Mouse (Mus musculus) C3H10T1/2 (cell line): ENCODE data around the gene Dmbt1. TPM values are rescaled to one million over a fixed set of nuclear protein-coding genes. Genes with fewer than 3 reads are reported as not detected.

ENCODE experiments used
- polyA plus RNA-seq, 2 experiments: library from polyadenylated mRNA; unstranded; fragments of >200 nt; fragmentation: generic; extraction: Trizol; gene quantifications; one replicate each; pipeline ENCODE4 v1.2.1; 2012; ENCODE audit warnings: missing spikeins in 2 of 2

Gene Dmbt1
- polyA plus RNA-seq: not detected

DNA sequence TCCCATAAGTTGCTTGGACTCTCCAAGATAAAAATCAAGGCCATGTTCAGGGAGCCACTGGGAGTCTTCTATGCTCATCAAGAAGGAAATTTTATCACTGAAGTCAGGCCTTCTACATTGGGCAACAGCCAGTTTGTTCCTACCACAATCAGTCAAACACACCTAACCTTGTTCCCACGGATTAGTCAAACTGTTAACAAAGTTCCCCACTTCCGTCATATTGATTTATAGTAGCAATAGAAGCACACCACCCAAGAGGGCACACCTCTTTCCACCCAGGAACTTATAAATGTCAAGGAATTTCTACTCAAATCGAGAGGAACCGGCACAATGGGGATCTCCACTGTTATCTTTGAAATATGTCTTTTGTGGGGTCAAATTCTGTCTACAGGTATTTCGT is at the start of gene Dmbt1:
TSS of gene Dmbt1 (plus strand) at position 299 of the 400 bp plus-strand sequence.

DNA sequence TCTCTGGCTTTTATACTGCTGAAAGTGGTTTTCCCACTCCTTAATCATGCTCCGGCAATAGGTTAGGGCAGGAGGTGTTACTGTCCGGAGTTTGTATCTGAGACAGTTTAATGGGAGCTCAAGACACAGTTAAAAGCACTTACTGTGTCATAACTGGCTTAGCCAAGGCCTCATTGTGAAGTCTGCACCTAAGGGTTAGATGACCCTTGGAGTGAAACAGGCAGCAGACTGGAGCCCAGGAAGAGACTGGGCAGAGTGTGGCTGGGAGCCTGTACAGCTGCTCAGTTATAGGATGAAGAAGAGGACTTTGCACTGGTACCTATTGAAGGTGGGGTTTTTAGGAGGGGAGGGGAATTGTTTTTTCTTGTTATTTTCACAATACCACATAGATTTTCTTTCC is 114.4 kb downstream of the Dmbt1 start, which contains the start of gene 4933402N03Rik:
TSS of gene 4933402N03Rik (minus strand) at position 101 of the 400 bp plus-strand sequence.

Other genes with a start within 250 kb of the Dmbt1 start
- 1 to 10 TPM in 1 of 2 experiments, under 1 TPM in 1; 0.34 to 3.3 TPM for gene Plekha1, start 166.3 kb upstream of the Dmbt1 start, polyA plus RNA-seq
- gene Htra1, start 95.9 kb upstream of the Dmbt1 start, polyA plus RNA-seq: 10 to 100 TPM in 1 of 2 experiments, 1 to 10 TPM in 1; 2.4 to 10.6 TPM
- gene 4933402N03Rik, start 114.3 kb downstream of the Dmbt1 start, polyA plus RNA-seq: not detected
- gene 5430419D17Rik, start 142.3 kb downstream of the Dmbt1 start, polyA plus RNA-seq: under 1 TPM; 0.01 to 0.02 TPM